Mouse (Mus musculus) lung, embryonic 15.5 days (tissue): ENCODE results near the gene Khk. TPM values are rescaled to one million over a fixed set of nuclear protein-coding genes. Genes with fewer than 3 reads are reported as not detected.

Experiments used
- ATAC-seq: fragments of 200-750 bp; cut with Nextera tagmentation; 2 replicates; pipeline ENCODE4 v1.8.0; 2017; ENCODE audit warnings: moderate number of reproducible peaks, borderline replicate concordance; ENCODE audit not compliant: low FRiP score, low TSS enrichment; ENCODE audit errors: extremely low read depth
- H3K27ac ChIP-seq: fragments of 300-500 bp; sonication (generic); 2 replicates; pipeline ENCODE4 v1.5.1; 2015; ENCODE audit warnings: moderate library complexity, mild to moderate bottlenecking, inconsistent platforms
- H3K27me3 ChIP-seq: fragments of 300-500 bp; sonication (generic); 2 replicates; pipeline ENCODE4 v1.6.1; 2015; ENCODE audit warnings: inconsistent platforms
- H3K36me3 ChIP-seq: fragments of 300-500 bp; sonication (generic); 2 replicates; pipeline ENCODE4 v1.6.1; 2015; ENCODE audit warnings: inconsistent platforms
- H3K4me1 ChIP-seq: fragments of 300-500 bp; sonication (generic); 2 replicates; pipeline ENCODE4 v1.6.1; 2015; ENCODE audit warnings: inconsistent platforms
- H3K4me2 ChIP-seq: fragments of 300-500 bp; sonication (generic); 2 replicates; pipeline ENCODE4 v1.6.1; 2015; ENCODE audit warnings: inconsistent platforms, mild to moderate bottlenecking, moderate library complexity
- H3K4me3 ChIP-seq: fragments of 300-500 bp; sonication (generic); 2 replicates; pipeline ENCODE4 v1.5.1; 2015; ENCODE audit warnings: mild to moderate bottlenecking, inconsistent platforms
- H3K9ac ChIP-seq: fragments of 300-500 bp; sonication (generic); 2 replicates; pipeline ENCODE4 v1.6.1; 2015; ENCODE audit warnings: inconsistent platforms
- H3K9me3 ChIP-seq: fragments of 300-500 bp; sonication (generic); 2 replicates; pipeline ENCODE4 v1.6.1; 2016; ENCODE audit warnings: inconsistent platforms
- WGBS: fragments of 180-500 bp; shearing (Covaris S2); methylation state at CpG from one replicate; pipeline ENCODE4 v1.1.7; 2015; 5-methylcytosine and 5-hydroxymethylcytosine counted together
- polyA plus RNA-seq: library from polyadenylated mRNA; unstranded; fragments of >200 nt; fragmentation: Nextera tagmentation; extraction: Ambion mirVana; gene quantifications from 2 replicates; pipeline ENCODE4 v1.2.1, GENCODE M21; 2015

Khk gene
- polyA plus RNA-seq, 1 experiment from 2014 or later: 14.6 TPM

- H3K27ac ChIP-seq: peak overlapping the region; percentile 54
- H3K9me3 ChIP-seq: no peaks in the 10 kb centered on the region
- H3K9ac ChIP-seq: peak overlapping the region; percentile 55
- H3K36me3 ChIP-seq: peaks cover 24% of the 10 kb centered on the region
- H3K4me3 ChIP-seq: peak overlapping the region; percentile 52
- ATAC-seq: peak; percentile 92
- H3K4me1 ChIP-seq: peaks cover 21% of the 10 kb centered on the region
- peak overlapping the region; percentile 80 for H3K4me2 ChIP-seq
- peaks cover 11% of the 10 kb centered on the region for H3K27me3 ChIP-seq
- WGBS: under 1% methylated on average over 31 of the region's 31 CpGs
These were observed 28.6 kb downstream of the Khk start for GRCm38 (mm10) chr5:30949654-30950326.

- Histone ChIP-seq H3K4me3 (peak overlapping the region; percentile 52), H3K4me2 (peak overlapping the region; percentile 80), H3K9ac (peak overlapping the region; percentile 43), H3K27me3 (peaks cover 4% of the 10 kb centered on the region; the same call in 1 of the 2 replicates), H3K36me3 (peaks cover 31% of the 10 kb centered on the region), H3K9me3 (no peaks in the 10 kb centered on the region), H3K4me1 (peaks cover 16% of the 10 kb centered on the region), H3K27ac (peak overlapping the region; percentile 54)
- 61% methylated on average over 4 of the region's 4 CpGs for WGBS
- ATAC-seq: no peak
These were observed 29.2 kb downstream of the Khk start for GRCm38 (mm10) chr5:30950451-30950850.

- no peak overlapping the region for H3K27ac ChIP-seq
- H3K4me2 ChIP-seq: 0 out of 2 replicates have a peak overlapping the region, but pooled peaks have one; percentile 80
- WGBS: 78% methylated on average over 2 of the region's 2 CpGs
- H3K4me3 ChIP-seq: peak overlapping the region; percentile 52; the same call in 1 of the 2 replicates
- H3K9ac ChIP-seq: no peak overlapping the region
- no peak for ATAC-seq
- H3K9me3 ChIP-seq: no peaks in the 10 kb centered on the region
- no peaks in the 10 kb centered on the region; the same call in 1 of the 2 replicates for H3K27me3 ChIP-seq
- H3K4me1 ChIP-seq: peaks cover 16% of the 10 kb centered on the region
- peaks cover 36% of the 10 kb centered on the region for H3K36me3 ChIP-seq
These were observed 29.7 kb downstream of the Khk start for GRCm38 (mm10) chr5:30950922-30951321.

- Histone ChIP-seq H3K27me3 (no peaks in the 10 kb centered on the region), H3K36me3 (peaks cover 38% of the 10 kb centered on the region), H3K4me2 (no peak overlapping the region), H3K4me1 (peaks cover 16% of the 10 kb centered on the region), H3K9me3 (no peaks in the 10 kb centered on the region), H3K4me3 (no peak overlapping the region), H3K9ac (no peak overlapping the region), H3K27ac (no peak overlapping the region)
- no peak for ATAC-seq
- 74% methylated on average over 6 of the region's 6 CpGs for WGBS
These were observed 30.5 kb downstream of the Khk start for GRCm38 (mm10) chr5:30951706-30952105.

GRCm38 (mm10) chr5:30952551-30952950 is 31.3 kb downstream of the Khk start:
- WGBS: 82% methylated on average over 5 of the region's 5 CpGs
- Histone ChIP-seq H3K36me3 (peaks cover 42% of the 10 kb centered on the region), H3K9me3 (no peaks in the 10 kb centered on the region)

GRCm38 (mm10) chr5:30954065-30954464 is 32.8 kb downstream of the Khk start:
- Histone ChIP-seq H3K27me3 (no peaks in the 10 kb centered on the region), H3K36me3 (peaks cover 54% of the 10 kb centered on the region), H3K4me1 (peaks cover 27% of the 10 kb centered on the region), H3K4me2 (no peak overlapping the region), H3K4me3 (no peak overlapping the region), H3K27ac (no peak overlapping the region), H3K9me3 (no peaks in the 10 kb centered on the region), H3K9ac (no peak overlapping the region)
- 95% methylated on average over 6 of the region's 6 CpGs for WGBS
- no peak for ATAC-seq

More at GRCm38 (mm10) chr5:30952551-30952950, 31.3 kb downstream of the Khk start:
- Histone ChIP-seq H3K4me3 (no peak overlapping the region), H3K27me3 (no peaks in the 10 kb centered on the region), H3K4me2 (no peak overlapping the region), H3K27ac (no peak overlapping the region), H3K9ac (no peak overlapping the region), H3K4me1 (peaks cover 16% of the 10 kb centered on the region)
- ATAC-seq: no peak

- Histone ChIP-seq H3K9me3 (no peaks in the 10 kb centered on the region), H3K9ac (no peak overlapping the region), H3K4me3 (no peak overlapping the region), H3K4me2 (no peak overlapping the region), H3K27ac (no peak overlapping the region), H3K4me1 (peaks cover 27% of the 10 kb centered on the region), H3K27me3 (no peaks in the 10 kb centered on the region), H3K36me3 (peaks cover 54% of the 10 kb centered on the region)
- WGBS: 93% methylated on average over 9 of the region's 9 CpGs
- ATAC-seq: no peak
These were observed 33.3 kb downstream of the Khk start for GRCm38 (mm10) chr5:30954556-30954955.

GRCm38 (mm10) chr5:30955751-30956150 is 34.5 kb downstream of the Khk start:
- Histone ChIP-seq H3K27me3 (no peaks in the 10 kb centered on the region), H3K9ac (no peak overlapping the region), H3K4me3 (no peak overlapping the region), H3K4me2 (no peak overlapping the region), H3K4me1 (peaks cover 24% of the 10 kb centered on the region), H3K27ac (no peak overlapping the region), H3K36me3 (peaks cover 54% of the 10 kb centered on the region), H3K9me3 (no peaks in the 10 kb centered on the region)
- 90% methylated on average over 6 of the region's 6 CpGs for WGBS
- ATAC-seq: no peak

GRCm38 (mm10) chr5:30957891-30958290 is 36.7 kb downstream of the Khk start:
- H3K36me3 ChIP-seq: peaks cover 48% of the 10 kb centered on the region
- H3K9me3 ChIP-seq: no peaks in the 10 kb centered on the region
- H3K9ac ChIP-seq: no peak overlapping the region
- peak overlapping the region; percentile 10; the same call in 1 of the 2 replicates for H3K4me2 ChIP-seq
- H3K27me3 ChIP-seq: no peaks in the 10 kb centered on the region
- H3K4me3 ChIP-seq: no peak overlapping the region
- no peak for ATAC-seq
- H3K27ac ChIP-seq: no peak overlapping the region
- WGBS: 91% methylated on average over 6 of the region's 6 CpGs
- peaks cover 24% of the 10 kb centered on the region for H3K4me1 ChIP-seq

GRCm38 (mm10) chr5:30959198-30959854 is 38.1 kb downstream of the Khk start:
- peaks cover 34% of the 10 kb centered on the region for H3K36me3 ChIP-seq
- H3K9me3 ChIP-seq: no peaks in the 10 kb centered on the region
- peak overlapping the region; percentile 82 for H3K4me2 ChIP-seq
- peak overlapping the region; percentile 92 for H3K27ac ChIP-seq
- WGBS: 21% methylated on average over 19 of the region's 19 CpGs
- peak overlapping the region; percentile 91 for H3K4me3 ChIP-seq
- H3K9ac ChIP-seq: peak overlapping the region; percentile 89
- peak; percentile 13; the same call in 1 of the 2 replicates for ATAC-seq
- peaks cover 24% of the 10 kb centered on the region for H3K4me1 ChIP-seq
- H3K27me3 ChIP-seq: no peaks in the 10 kb centered on the region

GRCm38 (mm10) chr5:30959966-30960501 is 38.8 kb downstream of the Khk start, which contains the start of gene Preb:
TSS of gene Preb (minus strand) at chr5:30960361.
- Histone ChIP-seq H3K27ac (peak within 1 kb of the TSS; percentile 92), H3K4me3 (peak within 1 kb of the TSS; percentile 91), H3K9ac (peak within 1 kb of the TSS; percentile 89), H3K27me3 (no peaks in the 10 kb centered on the region), H3K4me1 (peaks cover 24% of the 10 kb centered on the region), H3K9me3 (no peaks in the 10 kb centered on the region), H3K36me3 (peaks cover 27% of the 10 kb centered on the region), H3K4me2 (peak within 1 kb of the TSS; percentile 82)
- under 1% methylated on average over 56 of the region's 56 CpGs for WGBS
- peak; percentile 95 for ATAC-seq

- Histone ChIP-seq H3K36me3 (peaks cover 19% of the 10 kb centered on the region), H3K9me3 (no peaks in the 10 kb centered on the region), H3K4me1 (peaks cover 24% of the 10 kb centered on the region), H3K27ac (peak overlapping the region; percentile 92; the same call in 1 of the 2 replicates), H3K4me3 (0 out of 2 replicates have a peak overlapping the region, but pooled peaks have one; percentile 91), H3K27me3 (no peaks in the 10 kb centered on the region), H3K4me2 (peak overlapping the region; percentile 82), H3K9ac (no peak overlapping the region)
- no peak for ATAC-seq
- 90% methylated on average over 2 of the region's 2 CpGs for WGBS
These were observed 39.6 kb downstream of the Khk start for GRCm38 (mm10) chr5:30960814-30961213.
